Mouse (Mus musculus) gastrocnemius, adult 8-10 months (tissue): ENCODE results near the gene Zdhhc9. TPM values are rescaled to one million over a fixed set of nuclear protein-coding genes. Genes with fewer than 3 reads are reported as not detected.

ENCODE experiments used
- DNase-seq, 2 experiments: peaks; one replicate each; pipeline ENCODE4 v3.0.0; 2022; ENCODE audit warnings: low spot score in 2 of 2
- total RNA-seq, 4 experiments: library from RNA; stranded (reverse); gene quantifications; 2 replicates each; pipeline ENCODE4 v1.2.4; 2022

Gene Zdhhc9
- total RNA-seq, 4 experiments from 2014 or later, result 7.8 to 9.6 (median 8.6) TPM

DNA sequence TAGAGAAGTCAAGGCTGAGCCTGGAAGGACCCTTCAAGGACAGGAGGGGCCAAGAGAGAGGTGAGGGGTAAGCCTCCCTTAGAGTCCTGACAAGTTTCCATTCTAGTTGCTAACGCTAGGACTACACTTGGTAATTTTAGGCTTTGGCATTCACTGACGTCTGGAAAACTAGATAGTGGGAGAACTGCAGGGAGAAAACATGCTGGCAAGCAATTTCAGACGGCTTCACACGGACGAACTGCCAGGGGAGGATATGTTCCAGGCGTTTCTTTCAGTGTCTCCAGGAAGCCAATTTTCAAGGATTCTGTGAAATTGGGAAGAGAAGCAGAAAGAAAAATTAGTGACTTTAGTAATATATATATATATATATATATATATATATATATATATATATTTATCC lies 26.8 kb downstream of the Zdhhc9 start:
- DNase-seq, result no peak

DNA sequence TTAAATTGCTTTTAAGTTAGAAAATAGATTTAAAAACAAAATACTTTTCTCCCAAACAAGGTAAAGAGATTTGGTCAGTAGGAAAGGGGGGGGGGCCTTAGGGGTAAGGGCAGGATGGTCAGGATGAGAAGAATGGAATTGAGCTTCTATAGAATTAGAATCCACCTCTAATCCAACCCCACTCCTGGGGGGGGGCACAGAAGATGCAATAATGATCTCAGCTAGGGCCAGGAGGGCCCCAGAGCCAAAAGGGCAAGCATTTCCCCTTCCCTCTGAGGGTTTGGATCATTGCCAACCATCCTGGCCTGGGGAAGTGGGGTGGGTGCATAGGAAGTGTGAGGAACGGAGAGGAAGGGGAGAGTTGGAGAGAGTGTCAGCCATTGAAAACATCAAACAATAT lies 38.3 kb downstream of the Zdhhc9 start:
- no peak for DNase-seq

DNA sequence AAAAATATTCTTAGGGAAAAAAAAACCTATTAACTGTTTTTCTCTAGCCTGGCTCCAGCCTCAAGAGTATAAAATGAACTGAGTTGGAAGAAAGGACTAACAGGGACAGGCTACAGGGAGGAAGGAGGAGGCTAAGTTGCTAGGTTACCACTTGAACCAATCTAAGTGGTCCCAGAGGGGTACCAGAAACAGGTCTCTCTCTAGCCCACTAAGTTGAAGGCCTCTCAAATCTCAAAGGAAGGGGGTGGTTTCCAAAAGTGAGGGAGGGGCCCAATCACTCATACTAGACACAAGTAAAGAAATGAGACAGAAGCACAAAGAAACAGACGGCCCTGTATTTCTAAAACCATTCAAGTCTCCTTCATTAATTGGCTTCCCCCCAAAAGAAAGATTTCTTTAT lies 38.8 kb downstream of the Zdhhc9 start:
- no peak for DNase-seq

DNA sequence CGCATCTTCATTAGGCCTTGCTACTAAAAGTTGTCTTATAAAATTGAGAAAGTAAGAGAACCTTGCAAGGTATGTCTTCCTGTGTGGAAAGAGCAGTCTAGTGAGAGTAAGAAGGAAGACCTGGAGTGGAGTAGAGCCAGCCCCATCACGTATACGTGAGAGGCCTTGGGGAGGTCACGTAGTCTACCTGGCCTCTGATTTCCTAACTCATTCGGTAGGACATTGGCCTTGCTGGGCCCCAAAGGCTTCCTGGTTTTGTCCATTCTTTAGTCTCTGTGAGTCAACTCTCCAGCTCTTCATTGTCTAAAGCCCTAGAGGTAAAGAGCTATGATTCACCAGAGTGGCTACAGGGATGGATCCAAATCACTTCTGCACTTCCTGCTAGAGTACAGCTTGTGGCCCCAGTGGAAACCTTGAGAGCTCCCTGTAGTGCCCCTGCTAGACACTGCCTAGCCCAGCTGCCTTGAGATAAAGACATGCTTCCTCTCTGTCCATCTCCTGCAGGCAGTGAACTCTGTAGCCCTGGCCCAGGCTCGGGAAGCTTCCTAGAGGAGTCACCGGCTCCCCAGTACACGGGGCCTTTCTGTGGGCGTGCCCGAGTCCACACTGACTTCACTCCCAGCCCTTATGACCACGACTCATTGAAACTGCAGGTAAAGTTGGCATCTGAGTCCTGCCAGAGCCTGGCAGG lies 50.3 kb downstream of the Zdhhc9 start:
- no peak for DNase-seq

DNA sequence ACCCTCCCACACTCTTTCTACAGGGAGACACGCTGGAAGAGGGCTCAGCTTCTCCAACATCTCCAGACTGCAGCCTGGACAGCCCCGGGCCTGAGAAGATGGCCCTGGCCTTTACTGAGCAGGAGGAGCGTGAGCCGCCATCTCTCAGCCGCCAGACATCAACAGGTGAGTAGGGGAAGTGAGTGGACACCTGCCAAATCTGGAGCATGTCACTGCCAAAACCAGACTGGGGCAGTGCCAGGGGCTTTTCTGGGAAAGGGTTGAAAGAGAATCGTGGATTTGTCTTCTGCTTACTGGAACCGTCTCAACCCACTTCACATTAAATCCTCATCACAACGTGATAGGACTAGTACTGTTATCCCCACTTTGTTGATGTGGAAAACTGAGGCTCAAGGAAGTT lies 51.3 kb downstream of the Zdhhc9 start:
- no peak for DNase-seq

DNA sequence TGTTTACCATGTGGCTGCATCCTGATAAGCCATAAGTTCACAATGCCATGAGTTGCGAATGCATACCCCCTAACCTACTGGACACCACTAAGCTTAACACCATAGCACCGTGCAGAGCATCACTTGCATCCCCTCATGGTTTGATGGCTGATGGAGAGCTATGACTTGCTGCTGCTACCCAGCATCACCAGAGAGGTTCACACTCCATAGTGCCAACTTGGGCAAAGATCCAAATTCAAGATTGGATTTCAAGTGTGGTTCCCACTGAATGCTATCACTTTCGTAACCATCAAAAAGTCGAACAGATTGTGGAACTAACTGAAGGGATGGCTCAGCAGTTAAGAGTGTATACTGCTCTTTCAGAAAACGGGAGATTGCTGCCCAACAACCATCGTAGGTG lies 53.2 kb downstream of the Zdhhc9 start:
- no peak for DNase-seq

DNA sequence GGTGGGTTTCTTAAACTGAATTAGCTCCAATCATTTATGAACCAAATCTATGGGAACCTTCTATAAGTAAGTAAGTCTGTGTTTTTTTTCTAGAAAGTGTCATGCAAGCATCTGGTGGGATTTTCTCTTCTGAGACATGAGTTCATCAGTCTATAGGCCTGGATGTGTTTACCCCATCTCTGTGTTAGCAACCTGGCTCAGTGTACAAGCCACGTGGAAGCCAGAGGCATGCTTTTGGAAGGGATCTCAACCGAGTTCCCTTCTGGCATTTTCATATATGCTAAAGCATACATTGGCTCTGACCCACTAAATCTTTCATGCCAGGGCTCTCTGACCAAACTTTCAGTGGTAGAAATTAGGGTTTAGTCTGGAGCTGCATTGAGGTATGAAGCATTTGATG lies 54.7 kb downstream of the Zdhhc9 start:
- DNase-seq, result no peak

DNA sequence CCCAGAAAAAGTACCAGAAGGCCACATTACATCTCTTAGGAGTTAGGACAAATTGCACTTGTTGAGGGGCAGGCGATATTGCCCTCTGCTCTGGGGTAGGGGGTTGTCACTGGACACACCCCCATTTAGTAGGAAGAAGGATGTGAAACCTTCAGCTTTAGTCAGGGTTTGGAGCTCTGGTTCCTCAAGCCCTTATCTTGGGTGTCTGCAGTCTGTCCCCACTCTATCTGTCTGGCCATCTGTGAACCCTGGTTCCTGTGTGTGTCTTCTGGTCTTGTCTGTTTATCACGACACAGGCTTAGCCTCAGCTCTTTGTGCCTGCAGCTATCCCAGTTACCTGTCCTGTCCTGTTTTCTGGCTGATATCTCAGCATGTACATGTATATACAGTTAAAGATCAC lies 55.3 kb downstream of the Zdhhc9 start:
- DNase-seq, result no peak

DNA sequence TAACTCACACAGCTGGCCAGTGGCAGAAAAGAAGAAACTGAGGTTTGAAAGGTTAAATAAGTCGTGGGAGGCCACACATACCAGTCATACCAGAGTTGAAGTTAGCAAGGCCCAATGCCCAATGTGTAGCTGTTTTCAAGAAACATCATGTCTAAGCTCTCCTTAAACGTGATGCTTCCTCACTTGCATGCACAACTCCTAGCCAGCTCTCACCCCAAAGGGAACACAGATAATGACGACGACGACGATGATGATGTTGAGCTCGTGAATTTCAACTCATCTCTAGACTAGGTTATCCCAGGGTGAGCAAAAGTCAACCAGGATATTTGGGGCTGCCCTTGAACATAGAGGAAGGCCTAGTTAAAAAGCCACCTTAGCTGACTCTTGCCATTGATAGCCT lies 56.6 kb downstream of the Zdhhc9 start:
- DNase-seq, result no peak

DNA sequence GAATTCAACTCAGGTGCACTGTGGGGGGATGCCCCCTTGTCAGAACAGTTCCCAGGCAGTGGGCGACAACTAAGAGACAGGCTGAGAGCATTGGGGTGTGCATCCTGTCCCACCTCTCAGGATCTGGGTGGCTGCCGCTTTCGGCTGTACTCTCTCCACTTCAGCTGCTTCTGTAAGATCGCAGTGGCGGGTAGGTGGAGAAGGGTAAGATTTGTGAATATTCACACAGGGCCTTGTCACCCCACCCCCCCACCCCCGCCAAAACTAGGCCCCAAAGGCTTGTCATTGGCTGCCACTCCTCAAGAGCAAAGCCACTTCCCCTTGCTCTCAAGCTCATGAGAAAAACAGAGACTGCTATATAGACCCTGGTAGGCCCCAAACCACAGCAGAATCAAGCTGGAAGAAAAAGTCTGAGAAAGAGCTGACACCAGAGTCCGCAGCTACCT lies 60.9 kb downstream of the Zdhhc9 start:
- no peak for DNase-seq

DNA sequence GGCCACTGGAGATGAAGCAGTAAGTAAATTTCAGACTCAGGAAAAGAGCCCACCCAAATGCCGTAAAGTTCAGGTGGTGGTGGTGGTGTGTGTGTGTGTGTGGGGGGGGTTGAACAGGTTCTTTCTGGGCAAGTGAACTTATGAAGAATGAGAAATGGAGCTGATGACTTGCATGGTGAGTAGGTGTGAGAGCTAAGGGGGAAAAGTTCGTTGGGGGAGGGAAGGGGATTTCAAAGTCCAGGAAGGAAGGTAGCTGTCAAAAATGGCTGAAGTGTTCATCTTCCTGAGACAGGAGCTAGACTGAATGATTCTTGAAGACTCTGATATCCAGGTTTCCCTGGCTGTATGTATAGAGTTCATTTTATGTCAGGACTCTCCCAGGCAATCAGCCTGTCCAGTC lies 61.5 kb downstream of the Zdhhc9 start:
- DNase-seq, result no peak

DNA sequence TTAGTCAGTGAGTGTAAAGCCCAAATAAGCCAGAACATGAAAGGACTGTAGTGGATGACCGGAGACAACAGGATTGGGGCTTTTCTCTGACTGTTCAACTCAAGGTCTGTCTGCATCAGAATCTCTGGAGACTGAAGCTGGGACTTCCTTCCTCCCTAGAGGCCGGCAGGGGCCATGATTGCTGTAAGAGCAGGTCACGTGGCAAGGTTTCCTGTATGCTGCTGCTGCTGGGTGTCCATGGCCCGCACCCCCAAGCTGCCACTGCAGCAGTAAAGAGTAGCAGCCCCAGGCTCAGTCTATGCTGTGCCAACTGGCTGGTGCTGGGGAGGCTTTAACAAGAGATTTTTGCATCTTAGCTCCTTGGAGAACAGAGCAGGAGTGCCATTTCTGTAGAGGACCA lies 62.4 kb downstream of the Zdhhc9 start, which contains the start of gene Sash3:
Gene Sash3, plus strand, starts transcription at position 175 of the 400 bp plus-strand sequence.
- DNase-seq, result no peak

DNA sequence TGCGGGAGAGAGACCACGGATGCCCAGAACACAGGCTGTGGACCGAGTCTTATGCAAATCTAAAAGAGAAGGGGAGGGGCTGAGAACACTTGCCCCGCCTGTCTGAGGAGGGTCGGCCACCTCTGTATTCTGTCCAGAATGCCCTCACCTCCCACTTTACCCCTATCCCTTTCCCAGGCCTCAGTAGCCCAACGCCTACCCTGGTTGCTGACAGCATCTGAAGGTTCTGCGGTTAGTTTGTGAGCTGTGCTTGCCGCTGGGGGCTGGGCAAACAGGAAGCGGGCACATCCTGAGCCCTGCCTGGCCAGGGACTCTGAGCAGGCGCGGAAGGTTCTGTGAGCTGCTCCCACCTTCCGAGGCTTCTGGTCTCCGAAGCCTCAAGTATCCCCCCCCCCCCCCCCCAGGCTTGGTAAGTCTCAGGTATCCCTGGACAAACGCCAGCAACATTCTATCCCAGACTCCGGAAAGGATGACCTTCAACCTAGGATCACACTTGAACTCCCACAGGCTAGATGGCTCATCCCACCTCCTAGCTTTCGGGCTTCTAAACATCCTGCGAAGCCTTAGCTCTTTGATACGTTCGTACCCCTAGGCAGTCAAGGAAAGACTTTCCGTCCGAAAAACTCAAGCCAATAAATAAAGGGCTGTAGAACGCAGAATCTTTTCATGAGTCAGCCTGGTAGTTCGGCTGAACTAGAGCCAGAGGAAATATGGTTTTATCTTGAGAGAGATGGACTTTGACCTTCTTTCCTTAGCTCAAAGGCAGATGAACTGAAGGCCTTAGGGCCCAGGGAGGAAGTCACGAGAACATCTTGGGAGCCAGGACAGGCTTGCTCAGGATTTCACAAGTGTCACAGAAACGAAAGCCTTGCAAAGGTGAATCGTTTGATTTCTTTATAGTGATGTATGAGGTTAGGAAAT lies 65.0 kb downstream of the Zdhhc9 start:
- DNase-seq, result no peak

DNA sequence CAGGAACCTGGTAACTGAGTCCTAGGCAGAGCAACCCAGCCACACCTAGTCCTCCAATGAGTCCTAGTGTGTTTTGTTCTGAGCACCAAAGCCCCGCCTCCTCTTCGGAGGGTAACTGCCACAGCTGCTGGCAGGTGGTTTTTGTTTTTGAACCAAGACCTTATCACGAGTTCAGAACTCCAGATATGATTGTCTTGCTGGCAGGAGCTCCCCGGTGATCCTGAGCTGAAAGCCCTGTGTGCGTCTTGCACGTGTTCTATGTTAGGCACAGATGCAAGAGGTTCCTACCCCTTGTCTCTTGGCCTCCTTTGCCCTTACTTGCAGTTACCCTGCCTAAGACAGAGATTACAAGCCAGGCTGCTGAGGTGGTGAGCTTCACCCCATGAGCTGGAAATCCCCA lies 67.2 kb downstream of the Zdhhc9 start:
- no peak for DNase-seq

DNA sequence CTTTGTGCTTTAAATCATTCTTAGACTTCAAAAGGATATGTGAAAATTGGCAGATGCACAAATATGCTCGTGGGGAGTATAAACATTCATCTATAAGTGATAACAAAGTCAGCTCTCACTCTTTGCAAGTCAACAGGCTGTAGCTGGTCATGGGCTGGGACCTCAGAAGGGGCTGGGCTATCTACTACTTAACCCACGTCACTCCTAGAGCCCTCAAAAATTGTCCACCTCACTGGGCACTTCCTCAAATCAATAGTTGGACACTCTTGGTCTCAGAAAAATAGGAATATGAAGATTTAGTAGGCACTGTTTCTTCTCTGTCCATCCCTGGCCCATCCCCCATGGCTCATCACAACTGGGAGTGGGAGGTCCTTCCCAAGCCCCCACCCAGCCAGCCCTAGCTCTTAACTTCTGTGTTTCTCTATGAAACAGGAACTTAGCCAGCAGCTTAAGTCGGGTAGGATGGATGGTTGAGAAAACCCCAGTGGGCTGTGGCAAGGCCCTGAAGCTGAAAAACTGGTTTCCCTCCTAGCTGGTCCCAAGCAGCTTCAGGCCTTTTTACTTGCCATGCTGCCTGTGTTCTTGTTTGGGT lies 68.3 kb downstream of the Zdhhc9 start:
- no peak for DNase-seq

DNA sequence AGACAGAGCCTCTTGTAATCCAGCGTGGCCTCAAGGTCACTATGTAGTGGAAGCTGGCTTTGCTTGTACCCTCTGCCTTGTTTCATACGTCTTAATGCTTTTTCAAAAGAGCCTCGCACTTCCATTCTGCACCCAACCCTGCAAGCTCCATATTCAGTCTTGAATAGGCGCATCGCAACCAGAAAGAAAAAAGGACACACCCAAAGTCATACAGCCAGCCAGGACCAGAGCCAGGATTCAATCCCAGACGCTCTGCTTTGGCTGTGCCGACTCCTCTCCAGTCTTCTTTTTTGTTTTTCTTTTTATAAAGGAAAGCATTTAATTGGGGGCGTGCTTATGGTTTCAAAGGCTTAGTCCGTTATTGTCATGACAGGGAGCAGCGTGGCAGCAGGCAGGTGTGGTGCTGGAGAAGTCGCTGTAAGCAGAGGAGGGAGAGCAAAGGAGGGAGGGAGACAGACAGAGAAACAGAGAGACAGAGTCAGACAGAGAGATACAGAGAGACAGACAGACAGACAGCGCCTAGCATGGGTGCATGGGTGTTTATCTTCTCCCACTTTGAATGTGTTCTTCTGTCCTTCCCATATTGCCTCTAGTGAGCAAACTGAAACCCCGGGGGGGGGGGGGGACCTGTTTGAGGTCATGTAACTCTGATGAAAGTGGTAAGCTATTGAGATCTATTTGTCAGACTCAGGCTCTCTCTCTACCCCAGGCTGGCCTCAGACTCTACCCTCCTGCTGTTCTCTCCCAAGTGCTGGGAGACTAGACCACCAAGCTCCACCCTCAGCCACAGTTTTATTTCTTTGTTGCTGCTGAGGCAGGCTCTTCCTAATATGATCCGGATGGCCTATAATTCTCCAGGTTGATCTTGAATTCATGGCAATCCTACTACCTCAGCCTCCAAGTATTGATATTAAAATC lies 69.1 kb downstream of the Zdhhc9 start:
- DNase-seq, result no peak

DNA sequence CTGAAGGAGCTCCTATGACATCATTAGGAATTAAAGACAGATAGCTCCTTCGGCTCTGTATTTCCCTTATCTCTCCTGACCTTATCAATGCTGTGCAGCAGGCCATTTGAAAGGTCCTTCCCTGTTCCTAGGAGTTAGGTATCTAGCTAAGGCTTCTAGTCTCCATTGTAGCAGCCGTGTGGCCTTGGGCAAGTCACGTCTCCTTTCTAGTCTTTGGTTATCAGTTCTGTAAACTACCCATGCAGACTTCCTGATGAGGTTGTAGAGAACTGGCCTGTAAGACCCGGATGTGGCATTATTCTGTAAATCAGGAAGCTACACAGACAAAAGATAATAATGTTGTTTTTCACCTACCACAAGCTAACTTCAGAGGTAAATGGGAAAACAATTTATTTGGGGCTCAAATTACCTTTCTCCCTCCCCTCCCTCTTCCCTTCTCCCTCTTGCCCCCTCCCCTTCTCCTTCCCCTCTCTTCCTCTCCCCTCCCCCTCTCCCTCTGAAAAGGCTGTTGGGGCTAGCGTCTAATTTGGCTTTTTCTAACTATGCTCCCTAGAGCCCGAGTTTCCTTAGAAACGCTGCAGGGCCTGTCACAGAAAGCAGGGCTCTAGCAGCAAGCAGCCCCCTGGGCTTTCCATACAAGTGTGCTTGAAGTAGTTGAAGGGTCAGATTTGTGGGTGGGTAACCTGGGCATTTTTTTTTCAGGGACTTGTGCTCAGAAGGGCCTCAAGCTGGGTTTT lies 70.0 kb downstream of the Zdhhc9 start:
- no peak for DNase-seq

DNA sequence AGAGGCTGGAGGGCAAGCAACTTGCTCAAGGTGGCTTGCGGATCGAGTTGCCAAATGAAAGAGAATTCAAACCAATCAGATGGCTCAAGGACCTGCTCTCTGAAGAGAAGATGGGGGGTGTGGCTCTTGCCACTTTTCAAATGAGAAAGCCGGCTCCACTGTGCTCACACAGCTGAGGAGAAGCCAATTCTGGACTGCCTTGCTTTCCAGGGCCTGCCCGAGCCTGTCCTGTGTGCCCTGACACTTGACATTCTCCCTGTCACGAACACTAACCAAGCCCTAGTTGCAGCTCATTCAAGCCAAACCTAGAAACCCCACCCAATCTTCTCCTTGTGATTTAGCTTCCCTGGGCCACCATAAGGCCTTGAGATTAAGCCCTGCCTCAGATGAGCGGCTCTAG lies 70.7 kb downstream of the Zdhhc9 start:
- DNase-seq, result no peak

DNA sequence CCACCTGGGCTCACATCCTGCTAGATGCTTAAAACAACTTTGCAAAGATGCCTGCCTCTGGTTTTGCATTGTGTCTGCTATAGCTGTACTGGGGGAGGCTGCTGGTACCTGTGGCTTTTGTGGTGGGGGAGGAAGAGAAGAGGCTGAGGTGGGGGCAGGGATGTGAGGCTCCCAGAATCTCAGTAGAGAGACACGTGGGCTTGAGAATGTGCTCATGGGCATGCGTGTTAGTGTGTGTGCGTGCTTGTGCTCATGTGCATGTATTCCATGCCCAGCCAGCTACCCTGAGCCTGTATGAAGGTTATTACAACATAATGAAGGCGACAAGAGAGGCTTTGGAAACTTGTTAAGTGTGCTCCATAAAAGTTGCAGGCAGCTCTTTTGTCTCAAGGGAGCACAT lies 71.7 kb downstream of the Zdhhc9 start:
- no peak for DNase-seq

DNA sequence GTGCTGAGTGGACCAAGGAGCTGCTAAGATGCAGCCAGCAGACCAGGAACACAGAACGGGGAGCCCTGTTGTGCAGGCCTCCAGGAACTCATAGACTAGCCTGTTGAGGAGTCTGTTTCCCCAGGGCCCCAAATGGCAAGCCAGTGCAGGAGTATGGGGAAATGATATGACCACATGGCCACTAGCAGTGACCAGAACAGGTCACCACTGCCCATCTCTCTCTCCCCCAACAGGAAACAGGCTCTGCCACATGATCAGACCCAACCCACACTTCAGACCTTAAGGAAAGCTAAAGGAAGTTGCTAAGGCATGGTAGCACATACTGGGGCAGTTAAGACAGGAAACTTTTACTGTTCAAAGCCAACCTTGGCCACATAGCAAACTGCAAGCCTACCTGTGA lies 79.5 kb downstream of the Zdhhc9 start:
- no peak for DNase-seq
